Mouse (Mus musculus): ENCODE measurements at regions not wholly inside any gene's neighbourhood (a gene's known extent, or its start where the extent isn't known, plus 50 kb on each side); places are given as distances from the start of the nearest gene placed in this dataset.

GRCm38 (mm10) chr6:111883946-111884345, 389.6 kb upstream of the Lmcd1 start:
- no peak for DNase-seq (ENCODE audit: low spot score)

GRCm38 (mm10) chr6:111911997-111912396, 361.6 kb upstream of the Lmcd1 start:
- DNase-seq (ENCODE audit: low spot score) = no peak

- no peak for DNase-seq (ENCODE audit: low spot score)
Observed at GRCm38 (mm10) chr6:111913771-111914405, 359.7 kb upstream of the Lmcd1 start.

- no peak for DNase-seq (ENCODE audit: low spot score)
Observed at GRCm38 (mm10) chr6:111917248-111917721, 356.3 kb upstream of the Lmcd1 start.

DNA sequence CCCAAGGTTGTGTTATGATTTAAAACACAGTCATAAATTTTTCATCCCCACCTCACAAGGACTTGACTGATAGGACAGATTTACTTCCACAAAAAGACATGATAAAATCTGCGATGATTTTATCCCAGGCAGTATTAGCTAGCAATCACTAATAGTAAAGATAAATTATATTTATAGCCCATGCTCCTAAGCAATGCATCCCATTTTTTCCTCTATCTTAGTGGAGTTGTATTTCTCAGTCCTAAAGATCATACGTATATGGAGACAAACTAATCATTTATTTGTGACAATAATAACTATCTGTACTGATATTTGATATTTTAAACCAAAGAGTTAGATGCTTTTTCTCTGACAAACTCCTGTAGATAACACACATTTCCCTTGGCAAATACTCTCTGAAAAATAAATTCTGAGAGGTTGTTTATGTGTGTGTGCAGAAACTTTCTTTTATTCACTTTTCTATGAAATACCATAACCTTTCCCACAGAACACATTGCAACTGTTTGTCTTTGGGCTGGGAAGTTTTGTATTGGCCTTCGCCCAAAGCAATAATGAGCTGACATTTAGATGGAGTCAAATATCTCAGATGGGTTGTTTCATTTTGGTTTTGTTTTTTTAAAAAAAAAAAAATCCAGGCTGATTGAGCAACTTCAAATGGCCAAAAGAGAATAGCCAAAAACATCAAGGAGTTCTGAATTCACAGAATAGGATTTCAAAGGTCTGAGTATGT, 355.5 kb upstream of the Lmcd1 start:
- DNase-seq (ENCODE audit: low spot score) = no peak

- no peak for DNase-seq (ENCODE audit: low spot score)
Observed at GRCm38 (mm10) chr6:111932596-111932995, 341.0 kb upstream of the Lmcd1 start.

DNA sequence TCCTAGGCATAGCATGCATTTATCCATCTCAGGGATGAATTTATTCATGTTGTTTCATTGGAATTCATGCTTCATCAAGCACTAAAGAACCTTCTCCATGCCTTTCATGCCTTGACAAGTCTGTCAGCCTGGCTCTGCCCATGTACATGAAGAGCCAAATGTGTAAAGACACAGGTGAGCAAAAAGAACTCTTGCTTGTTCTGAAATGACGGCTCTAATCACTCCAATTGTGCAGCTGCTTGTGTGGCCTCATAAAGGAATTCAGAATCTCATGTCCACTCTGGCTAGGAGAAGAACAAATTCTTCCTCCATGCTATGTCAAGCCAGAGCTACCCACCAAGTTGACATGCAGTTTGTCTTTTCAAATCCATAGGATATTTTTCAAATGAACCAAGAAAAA, 319.2 kb upstream of the Lmcd1 start:
- DNase-seq (ENCODE audit: low spot score) = no peak

DNA sequence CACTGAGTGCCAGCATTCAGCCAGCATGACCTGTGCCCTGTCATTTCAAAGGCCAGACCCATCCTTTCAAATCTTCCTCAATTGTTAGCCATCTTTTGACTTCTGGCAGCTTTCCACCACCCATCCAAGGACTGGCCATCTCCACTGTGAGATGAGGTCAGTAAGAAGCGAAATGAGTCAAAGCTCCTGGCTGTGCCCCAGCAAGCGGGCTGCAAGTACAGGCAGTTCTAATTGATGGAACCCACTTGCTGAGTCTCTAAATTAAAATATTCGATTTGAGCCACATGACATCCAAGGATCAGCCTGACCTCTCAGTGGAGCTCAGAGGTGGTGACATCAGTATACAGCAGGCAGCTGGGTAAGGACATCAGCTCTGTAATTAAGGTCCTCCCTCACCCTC, 307.8 kb upstream of the Lmcd1 start:
- DNase-seq (ENCODE audit: low spot score) = no peak

- DNase-seq (ENCODE audit: low spot score) = no peak
Observed at GRCm38 (mm10) chr6:111985452-111985851, 288.1 kb upstream of the Lmcd1 start.

DNA sequence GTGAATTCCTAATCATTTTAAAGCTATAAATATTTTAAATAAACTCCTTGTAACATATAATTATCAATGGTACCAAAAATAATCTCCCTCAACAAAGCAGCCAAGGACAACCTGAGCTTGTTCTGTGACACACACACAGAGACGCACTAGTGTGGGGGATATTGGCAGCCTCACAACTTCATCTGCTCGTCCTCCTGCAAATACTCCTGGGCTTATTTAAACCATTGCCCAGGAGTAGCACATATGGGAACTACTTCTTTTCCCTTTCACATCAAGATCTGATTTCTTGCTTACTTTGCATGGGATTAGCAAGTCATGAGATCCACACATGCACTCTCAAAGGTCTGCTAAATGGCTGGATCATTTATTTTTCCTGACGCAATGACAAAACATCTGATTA, 277.7 kb upstream of the Lmcd1 start:
- DNase-seq (ENCODE audit: low spot score) = no peak

DNA sequence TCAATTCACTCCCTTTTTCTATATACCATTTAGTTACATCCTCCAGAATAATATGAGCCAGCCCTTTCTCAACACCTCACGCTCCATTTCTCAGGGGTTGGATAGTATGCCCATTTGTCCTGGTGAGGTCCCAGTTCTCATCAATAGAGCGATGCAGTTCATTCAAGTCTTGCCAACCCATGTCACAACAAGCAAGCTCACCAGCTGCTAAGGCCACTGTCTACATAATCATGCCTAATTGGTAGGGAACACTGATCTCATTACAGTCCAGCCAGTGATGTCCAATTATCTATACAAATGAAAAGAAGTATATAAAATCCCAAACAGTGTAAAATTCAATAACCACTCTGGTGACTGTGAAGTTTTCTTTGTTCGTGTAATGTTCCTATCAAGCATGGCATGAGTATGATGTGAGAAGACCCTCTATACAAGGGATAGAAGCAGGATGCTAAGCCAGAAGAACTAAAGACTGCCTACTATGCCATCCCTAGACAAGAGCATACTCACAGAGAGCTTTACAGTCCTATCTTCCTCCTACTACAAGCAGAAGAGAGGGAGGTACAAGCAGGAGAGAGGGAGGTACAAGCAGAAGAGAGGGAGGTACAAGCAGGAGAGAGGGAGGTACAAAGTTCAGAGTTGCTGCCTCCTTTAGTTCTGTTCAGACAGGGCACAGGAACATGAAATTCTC, 269.6 kb upstream of the Lmcd1 start:
- DNase-seq (ENCODE audit: low spot score) = no peak

DNA sequence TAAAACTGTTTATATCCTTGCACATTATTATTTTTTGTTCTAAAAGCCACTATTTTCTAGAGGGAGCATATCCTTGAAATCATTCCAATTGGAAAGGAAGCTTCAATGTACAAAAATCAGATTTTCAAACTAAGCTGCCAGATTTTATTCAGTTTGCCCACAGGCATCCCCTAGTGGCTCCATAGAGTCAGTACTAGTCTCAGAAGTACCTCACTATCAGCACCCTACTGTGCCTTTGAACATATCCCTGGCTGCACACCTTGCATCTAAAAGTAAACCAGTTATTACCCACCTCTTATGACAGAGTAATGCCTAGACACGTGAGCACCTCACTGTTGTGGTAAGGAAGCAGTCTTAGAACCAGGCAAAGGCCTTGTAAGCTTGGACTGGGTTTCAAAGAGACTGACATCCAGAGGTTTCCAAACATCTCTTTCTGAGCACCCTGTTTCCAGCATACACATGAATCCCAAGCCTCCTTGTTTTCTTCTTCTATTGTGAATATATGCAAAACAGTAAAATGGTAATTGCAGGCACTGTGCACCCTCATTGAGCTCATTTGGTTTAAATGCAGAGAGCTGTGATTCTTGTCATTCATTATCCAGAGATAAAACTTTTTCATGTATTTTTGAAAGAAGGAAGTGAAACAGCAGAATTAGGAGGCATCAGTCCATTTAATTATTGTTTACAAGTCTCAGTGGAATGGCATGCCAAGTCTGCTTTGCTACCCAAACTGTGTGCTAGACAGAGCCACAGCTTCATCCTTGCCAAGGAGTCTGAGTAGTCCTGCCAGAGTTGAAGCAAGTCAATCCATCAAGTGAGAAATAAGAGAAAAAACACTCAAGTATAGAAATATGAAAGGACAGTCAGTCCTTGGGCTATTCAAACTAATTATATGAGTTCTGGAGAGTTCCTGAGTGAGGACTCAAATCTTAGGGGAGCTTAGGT, 247.0 kb upstream of the Lmcd1 start:
- DNase-seq (ENCODE audit: low spot score) = no peak

DNA sequence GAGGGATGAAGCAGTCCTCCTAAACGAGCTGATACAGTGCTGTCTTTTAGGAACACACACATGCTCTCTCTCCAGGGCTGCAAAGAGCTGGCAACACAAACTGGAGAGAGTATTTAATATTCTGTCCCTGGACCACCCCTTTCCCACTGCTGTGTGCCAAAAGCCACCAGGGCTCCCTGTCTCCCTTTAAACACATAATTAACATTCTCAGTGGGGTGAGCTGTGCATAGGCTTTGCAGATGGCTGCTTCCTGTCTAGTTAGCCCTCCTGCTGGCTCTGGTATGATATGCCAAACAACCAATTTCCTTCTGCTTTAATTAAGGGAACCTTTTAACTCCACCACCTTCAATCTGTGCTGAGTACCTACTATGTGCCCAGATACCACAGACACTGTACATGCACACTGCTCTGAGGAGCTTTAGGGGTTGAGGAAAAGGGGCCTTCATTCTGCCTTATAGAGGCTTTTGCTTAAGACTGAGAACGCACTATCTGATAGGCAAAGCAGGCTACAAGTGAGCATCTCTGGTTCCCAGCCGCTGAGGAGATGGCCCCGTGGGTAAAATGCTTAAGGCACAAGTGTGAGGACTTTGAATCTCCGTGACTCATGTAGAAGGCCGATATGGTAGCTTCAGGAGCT, 222.9 kb upstream of the Lmcd1 start:
- DNase-seq (ENCODE audit: low spot score) = no peak

GRCm38 (mm10) chr6:112052193-112052592, 221.4 kb upstream of the Lmcd1 start:
- DNase-seq (ENCODE audit: low spot score) = no peak

DNA sequence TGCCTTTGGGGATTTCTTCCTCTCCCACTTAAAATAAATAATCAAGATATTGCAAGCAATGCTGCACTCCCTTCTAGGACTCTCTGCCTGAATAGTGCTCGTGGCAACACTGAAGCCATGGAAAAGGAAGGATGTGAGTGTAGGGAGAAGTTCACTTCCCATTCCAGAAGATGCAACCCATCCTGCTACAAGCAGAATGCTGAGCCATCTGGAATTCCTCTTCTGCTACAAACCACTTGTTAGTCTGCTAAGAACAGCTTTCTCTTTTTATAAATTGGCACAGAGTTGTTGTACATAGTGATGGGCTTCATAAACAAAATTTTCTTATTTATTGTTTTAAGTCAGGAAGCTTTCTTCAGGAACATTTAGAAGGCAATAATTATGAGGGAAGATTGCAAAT, 215.7 kb upstream of the Lmcd1 start:
- DNase-seq (ENCODE audit: low spot score) = no peak

- DNase-seq (ENCODE audit: low spot score) = no peak
Observed at GRCm38 (mm10) chr6:112062956-112063355, 210.6 kb upstream of the Lmcd1 start.

DNA sequence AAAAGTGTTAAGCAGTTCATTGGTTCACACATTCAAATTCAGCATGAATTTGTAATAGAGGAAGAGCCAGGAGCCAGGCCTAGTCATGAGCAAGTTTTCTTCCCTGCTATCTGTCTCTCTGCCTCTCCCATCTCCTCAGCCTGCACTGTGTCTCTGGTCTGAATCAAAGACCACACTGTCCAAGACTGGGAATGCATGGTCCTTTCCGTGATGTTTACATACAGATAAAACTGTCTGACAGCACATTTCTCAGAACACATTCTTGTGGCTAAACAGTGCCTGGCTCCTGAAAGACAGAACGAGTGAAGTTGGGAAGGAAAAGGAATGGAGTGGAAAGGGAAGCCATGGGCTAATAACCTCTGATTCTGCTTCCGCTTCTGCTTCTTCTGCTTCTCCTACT, 183.0 kb upstream of the Lmcd1 start:
- DNase-seq (ENCODE audit: low spot score) = no peak

DNA sequence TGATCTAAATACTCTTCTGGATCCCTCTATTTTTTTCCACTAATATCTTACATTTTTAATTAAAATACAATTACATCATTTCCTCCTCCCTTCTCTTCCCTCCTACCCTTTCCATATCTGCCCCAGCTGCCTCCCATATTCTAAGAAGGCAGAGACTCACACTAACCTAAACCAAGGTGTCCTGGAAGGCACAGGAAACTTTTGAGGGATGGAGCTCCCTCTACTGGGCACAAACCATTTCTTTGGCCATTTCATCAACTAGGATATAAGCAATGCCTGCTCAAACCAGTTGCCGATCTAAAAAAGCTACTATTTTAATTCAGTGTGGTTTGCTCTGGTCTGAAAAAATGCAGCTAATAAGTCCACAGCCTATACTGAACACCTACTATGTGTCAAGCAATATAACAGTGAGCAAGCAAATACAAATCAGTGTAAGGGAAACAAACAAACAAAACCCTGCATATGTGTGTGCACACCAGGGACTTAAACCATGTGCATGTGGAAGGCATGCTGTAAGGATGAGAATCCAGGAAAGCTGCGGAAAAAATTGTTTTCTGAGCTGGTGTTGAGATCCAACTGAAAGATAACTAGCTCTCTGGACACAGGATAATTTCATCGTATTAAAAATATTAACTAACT, 182.3 kb upstream of the Lmcd1 start:
- DNase-seq (ENCODE audit: low spot score) = no peak

DNA sequence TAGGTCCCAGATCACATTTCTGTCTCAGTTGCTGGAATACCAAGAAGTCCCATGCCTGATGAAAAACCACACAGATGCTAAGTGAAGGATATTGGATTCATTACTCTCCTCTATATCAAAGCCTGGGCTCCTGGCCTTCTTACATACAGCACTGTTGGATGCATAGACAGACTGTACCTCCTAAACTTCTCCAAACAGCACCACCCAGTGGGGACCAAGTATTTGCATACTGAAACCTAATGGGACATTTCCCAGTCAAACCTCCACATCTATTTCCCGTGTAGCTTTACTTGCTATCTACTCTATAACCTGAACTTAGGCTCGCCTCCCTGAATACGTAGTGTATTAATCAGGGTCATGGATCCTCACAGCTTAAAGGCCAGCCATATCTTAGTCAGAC, 180.3 kb upstream of the Lmcd1 start:
- no peak for DNase-seq (ENCODE audit: low spot score)

GRCm38 (mm10) chr6:112097699-112098098, 175.9 kb upstream of the Lmcd1 start:
- no peak for DNase-seq (ENCODE audit: low spot score)
